Mouse (Mus musculus) hindbrain, embryonic 16.5 days (tissue): Measurements from ENCODE around the gene Atf7. TPM values are rescaled to one million over a fixed set of nuclear protein-coding genes. Genes with fewer than 3 reads are reported as not detected.

Experiments
- ATAC-seq: fragments of 200-750 bp; cut with Nextera tagmentation; 2 replicates; pipeline ENCODE4 v1.8.0; 2017; ENCODE audit warnings: moderate TSS enrichment, moderate library complexity
- H3K27ac ChIP-seq: fragments of 300-500 bp; sonication (generic); 2 replicates; pipeline ENCODE4 v1.5.1; 2014; ENCODE audit warnings: low read depth, mild to moderate bottlenecking, control low read depth, low read length, moderate library complexity
- H3K27me3 ChIP-seq: fragments of 300-500 bp; sonication (generic); replicated peaks from 2 replicates; pipeline ENCODE4 v1.6.1; 2014; ENCODE audit warnings: low read length; ENCODE audit not compliant: control insufficient read depth, insufficient read depth
- H3K36me3 ChIP-seq: fragments of 300-500 bp; sonication (generic); 2 replicates; pipeline ENCODE4 v1.6.1; 2014; ENCODE audit warnings: mild to moderate bottlenecking, low read length, moderate library complexity, mixed read lengths; ENCODE audit not compliant: control insufficient read depth, insufficient read depth
- H3K4me1 ChIP-seq: fragments of 300-500 bp; sonication (generic); 2 replicates; pipeline ENCODE4 v1.6.1; 2014; ENCODE audit warnings: low read depth, low read length; ENCODE audit not compliant: control insufficient read depth, insufficient read depth
- H3K4me2 ChIP-seq: fragments of 300-500 bp; sonication (generic); 2 replicates; pipeline ENCODE4 v1.6.1; 2014; ENCODE audit warnings: mild to moderate bottlenecking, low read length, control low read depth, moderate library complexity
- H3K4me3 ChIP-seq: fragments of 300-500 bp; sonication (generic); 2 replicates; pipeline ENCODE4 v1.5.1; 2014; ENCODE audit warnings: mild to moderate bottlenecking, low read length, control low read depth, moderate library complexity
- H3K9ac ChIP-seq: fragments of 300-500 bp; sonication (generic); 2 replicates; pipeline ENCODE4 v1.6.1; 2014; ENCODE audit warnings: low read depth, mild to moderate bottlenecking, control low read depth, low read length, moderate library complexity
- H3K9me3 ChIP-seq: fragments of 300-500 bp; sonication (generic); 2 replicates; pipeline ENCODE4 v1.6.1; 2014; ENCODE audit warnings: mild to moderate bottlenecking, low read length, moderate library complexity; ENCODE audit not compliant: control insufficient read depth
- WGBS: fragments of 180-500 bp; shearing (Covaris S2); extraction: QIAGEN DNeasy Blood & Tissue Kit; methylation state at CpG from one replicate; pipeline ENCODE4 v1.1.7; 2014; 5-methylcytosine and 5-hydroxymethylcytosine counted together
- polyA plus RNA-seq: library from polyadenylated mRNA; unstranded; fragments of >200 nt; fragmentation: Nextera tagmentation; extraction: Ambion mirVana; gene quantifications from 2 replicates; pipeline ENCODE4 v1.2.1, GENCODE M21; 2015

The Atf7 gene
- polyA plus RNA-seq, 1 experiment from 2014 or later = 16.5 TPM

DNA sequence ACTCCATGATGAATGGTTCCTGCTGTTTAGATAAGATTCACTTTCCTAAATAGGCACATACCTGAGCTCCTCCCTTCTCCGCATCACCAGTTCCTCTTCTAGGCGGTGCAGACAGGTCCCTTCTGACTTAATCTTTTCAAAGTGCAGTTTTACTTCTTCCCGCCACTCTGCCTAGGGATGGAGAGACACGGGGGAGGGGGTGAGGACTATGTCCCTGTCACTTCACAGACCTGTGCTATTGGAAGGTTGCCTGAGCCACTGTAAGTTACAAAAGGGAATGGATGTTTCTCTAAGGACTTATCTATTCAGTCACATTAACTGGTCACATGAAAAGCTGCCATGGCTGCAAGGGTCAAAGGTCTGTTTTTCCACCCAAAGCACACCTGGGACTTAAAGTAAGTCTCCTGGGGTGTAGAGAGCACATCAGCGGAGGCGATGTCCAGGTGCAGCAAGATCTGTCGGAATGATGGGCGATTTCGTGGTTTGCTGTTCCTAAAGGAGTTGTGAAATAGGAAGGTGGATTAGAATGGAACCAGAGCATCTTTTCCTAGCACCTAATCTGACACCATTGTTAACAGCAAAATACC is 122.9 kb downstream of the Atf7 start:
- no peaks in the 10 kb centered on the region for H3K9me3 ChIP-seq
- WGBS = 80% methylated on average over 9 of the region's 9 CpGs
- no peak overlapping the region for H3K4me2 ChIP-seq
- H3K27me3 ChIP-seq = no peaks in the 10 kb centered on the region
- no peak for ATAC-seq
- no peaks in the 10 kb centered on the region for H3K4me1 ChIP-seq
- no peak overlapping the region for H3K4me3 ChIP-seq
- H3K36me3 ChIP-seq = peaks cover 57% of the 10 kb centered on the region
- no peak overlapping the region for H3K9ac ChIP-seq
- no peak overlapping the region for H3K27ac ChIP-seq

- no peaks in the 10 kb centered on the region for H3K9me3 ChIP-seq
- H3K36me3 ChIP-seq = peaks cover 57% of the 10 kb centered on the region
- H3K4me1 ChIP-seq = no peaks in the 10 kb centered on the region
- no peak overlapping the region for H3K4me2 ChIP-seq
- no peaks in the 10 kb centered on the region for H3K27me3 ChIP-seq
- H3K4me3 ChIP-seq = no peak overlapping the region
- WGBS = 88% methylated on average over 19 of the region's 19 CpGs
- H3K27ac ChIP-seq = no peak overlapping the region
- no peak overlapping the region for H3K9ac ChIP-seq
- peak; percentile 32 for ATAC-seq
Observed at GRCm38 (mm10) chr15:102501084-102501814, 124.0 kb downstream of the Atf7 start.

DNA sequence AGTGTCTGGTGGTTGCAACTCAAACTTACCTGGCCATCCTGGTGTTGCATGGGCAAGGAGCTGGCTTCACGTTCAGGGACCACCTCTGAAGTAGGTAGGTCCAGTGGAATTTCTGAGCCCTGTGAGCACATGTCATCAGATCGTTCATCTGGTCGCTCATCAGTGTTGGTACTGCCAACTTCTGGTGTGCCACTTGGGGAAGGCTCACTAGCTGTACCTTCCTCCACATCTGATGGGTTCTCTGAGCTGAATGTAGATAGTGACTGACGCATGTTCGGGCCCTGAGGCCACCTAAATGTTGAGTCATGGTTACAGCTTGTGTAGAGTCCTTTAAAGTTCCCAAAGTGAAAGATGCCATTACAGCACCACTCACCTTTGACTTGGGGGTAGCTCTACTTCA is 124.8 kb downstream of the Atf7 start:
- Histone ChIP-seq H3K27ac (no peak overlapping the region), H3K4me1 (no peaks in the 10 kb centered on the region), H3K27me3 (no peaks in the 10 kb centered on the region), H3K9ac (no peak overlapping the region), H3K36me3 (peaks cover 60% of the 10 kb centered on the region), H3K4me2 (no peak overlapping the region), H3K4me3 (no peak overlapping the region), H3K9me3 (no peaks in the 10 kb centered on the region)
- no peak for ATAC-seq
- WGBS = 86% methylated on average over 5 of the region's 5 CpGs

DNA sequence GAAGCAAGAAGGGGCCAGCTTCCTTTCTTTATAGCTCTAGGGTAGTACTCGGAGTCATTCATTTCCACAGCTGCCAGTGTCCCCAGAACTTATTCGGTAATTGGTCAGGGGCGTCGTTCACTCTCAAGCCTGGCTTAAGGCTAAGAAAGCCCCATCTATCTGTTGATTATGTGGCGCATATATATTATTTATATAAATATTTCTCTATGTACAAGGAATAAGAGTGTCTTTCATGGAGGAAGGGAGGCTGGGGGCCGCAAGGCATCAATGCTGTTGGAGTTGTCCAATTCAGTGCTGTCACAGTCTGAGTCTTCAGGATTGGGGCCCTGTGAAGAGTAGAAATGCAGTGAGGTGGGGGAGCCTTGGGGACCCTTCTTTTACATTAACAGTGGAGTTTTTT is 125.4 kb downstream of the Atf7 start:
- no peaks in the 10 kb centered on the region for H3K27me3 ChIP-seq
- no peak for ATAC-seq
- H3K9ac ChIP-seq = no peak overlapping the region
- WGBS = 88% methylated on average over 6 of the region's 6 CpGs
- H3K4me1 ChIP-seq = no peaks in the 10 kb centered on the region
- no peak overlapping the region for H3K4me2 ChIP-seq
- no peak overlapping the region for H3K27ac ChIP-seq
- H3K9me3 ChIP-seq = no peaks in the 10 kb centered on the region
- no peak overlapping the region for H3K4me3 ChIP-seq
- peaks cover 60% of the 10 kb centered on the region for H3K36me3 ChIP-seq

- 77% methylated on average over 3 of the region's 3 CpGs for WGBS
- ATAC-seq = no peak
- H3K4me1 ChIP-seq = no peaks in the 10 kb centered on the region
- no peaks in the 10 kb centered on the region for H3K9me3 ChIP-seq
- H3K27ac ChIP-seq = no peak overlapping the region
- no peak overlapping the region for H3K9ac ChIP-seq
- H3K27me3 ChIP-seq = no peaks in the 10 kb centered on the region
- H3K36me3 ChIP-seq = peaks cover 57% of the 10 kb centered on the region
- H3K4me3 ChIP-seq = no peak overlapping the region
- H3K4me2 ChIP-seq = no peak overlapping the region
Observed at GRCm38 (mm10) chr15:102499370-102499769, 125.9 kb downstream of the Atf7 start.

DNA sequence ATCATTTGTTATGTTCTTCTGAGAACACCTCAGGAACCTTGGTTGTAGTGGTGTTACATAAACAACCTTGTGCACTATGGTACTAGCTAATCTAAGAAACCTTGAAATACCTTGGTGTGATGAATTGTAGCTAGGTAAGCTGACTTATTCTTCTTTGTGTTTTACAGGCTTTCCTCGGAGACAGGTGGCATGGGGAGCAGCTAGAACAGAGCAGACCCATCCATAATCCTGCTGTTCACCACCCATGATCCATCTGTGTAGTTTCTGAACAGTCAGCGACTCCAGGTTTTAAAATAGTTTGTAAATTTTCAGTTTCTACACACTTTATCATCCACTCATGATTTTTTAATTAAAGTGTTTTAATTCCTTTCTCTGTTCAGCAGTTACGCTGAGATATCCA is 126.9 kb downstream of the Atf7 start:
- Histone ChIP-seq H3K9me3 (no peaks in the 10 kb centered on the region), H3K27me3 (no peaks in the 10 kb centered on the region), H3K9ac (no peak overlapping the region), H3K4me1 (no peaks in the 10 kb centered on the region), H3K27ac (no peak overlapping the region), H3K36me3 (peaks cover 47% of the 10 kb centered on the region), H3K4me2 (no peak overlapping the region), H3K4me3 (no peak overlapping the region)
- 90% methylated on average over 3 of the region's 3 CpGs for WGBS
- no peak for ATAC-seq

DNA sequence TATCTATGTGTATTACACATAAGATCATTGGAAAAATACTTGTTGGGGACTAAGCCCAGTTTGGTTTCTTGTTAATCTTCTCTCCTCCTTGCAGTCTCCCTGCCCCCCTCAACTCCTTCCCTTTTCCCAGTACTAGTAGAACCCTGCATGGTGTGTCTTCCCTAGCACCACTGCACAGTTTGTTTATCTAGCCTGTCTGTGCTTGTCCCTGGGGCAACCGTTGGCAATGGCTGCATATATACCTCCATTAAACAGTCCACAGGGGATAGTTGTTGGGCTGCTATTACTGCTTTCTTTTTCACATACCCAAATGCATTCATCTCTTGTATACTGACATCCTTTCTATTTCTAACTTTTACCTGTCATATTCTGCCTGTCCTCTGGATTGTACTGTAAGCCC is 137.6 kb downstream of the Atf7 start:
- Histone ChIP-seq H3K36me3 (peaks cover 59% of the 10 kb centered on the region), H3K4me3 (no peak overlapping the region), H3K9me3 (no peaks in the 10 kb centered on the region), H3K27me3 (no peaks in the 10 kb centered on the region), H3K4me2 (no peak overlapping the region), H3K9ac (no peak overlapping the region), H3K4me1 (no peaks in the 10 kb centered on the region), H3K27ac (no peak overlapping the region)
- 64% methylated on average over 1 of the region's 1 CpGs for WGBS
- no peak for ATAC-seq

- no peak for ATAC-seq
- Histone ChIP-seq H3K4me1 (no peaks in the 10 kb centered on the region), H3K4me3 (no peak overlapping the region), H3K4me2 (no peak overlapping the region), H3K27me3 (no peaks in the 10 kb centered on the region), H3K9me3 (no peaks in the 10 kb centered on the region), H3K27ac (no peak overlapping the region), H3K36me3 (peaks cover 57% of the 10 kb centered on the region), H3K9ac (no peak overlapping the region)
- WGBS = 90% methylated on average over 12 of the region's 12 CpGs
Observed at GRCm38 (mm10) chr15:102485853-102486252, 139.4 kb downstream of the Atf7 start.

GRCm38 (mm10) chr15:102483136-102483535 is 142.1 kb downstream of the Atf7 start:
- Histone ChIP-seq H3K9ac (no peak overlapping the region), H3K36me3 (peaks cover 43% of the 10 kb centered on the region), H3K4me3 (no peak overlapping the region), H3K27me3 (no peaks in the 10 kb centered on the region), H3K4me1 (no peaks in the 10 kb centered on the region), H3K4me2 (no peak overlapping the region), H3K27ac (no peak overlapping the region), H3K9me3 (no peaks in the 10 kb centered on the region)
- WGBS = 92% methylated on average over 3 of the region's 3 CpGs
- no peak for ATAC-seq
